Mouse (Mus musculus) heart, adult 2 months (tissue): ENCODE results near the gene Gpr107. TPM values are rescaled to one million over a fixed set of nuclear protein-coding genes. Genes with fewer than 3 reads are reported as not detected.
"Not testable (repeated sequence)": the region's sequence is repeated elsewhere in the genome, so short reads cannot be mapped to it uniquely, and the experiment has no call there.

ENCODE experiments used
- DNase-seq, 2 experiments: peaks; one replicate each; pipeline ENCODE4 v3.0.0; 2021
- H3K27ac ChIP-seq: fragments of 200-600 bp; 2 replicates; pipeline ENCODE4 v1.8.1; 2022
- H3K27me3 ChIP-seq: fragments of 200-500 bp; 2 replicates; pipeline ENCODE4 v1.6.1; 2012; ENCODE audit warnings: mild to moderate bottlenecking, low read length, inconsistent platforms, mixed read lengths; ENCODE audit not compliant: control insufficient read depth, insufficient read depth
- H3K36me3 ChIP-seq: fragments of 200-500 bp; 2 replicates; pipeline ENCODE4 v1.6.1; 2012; ENCODE audit warnings: low read length, inconsistent platforms; ENCODE audit not compliant: control insufficient read depth, insufficient read depth
- H3K4me1 ChIP-seq: fragments of 200-500 bp; 2 replicates; pipeline ENCODE4 v1.6.1; 2011; ENCODE audit warnings: low read length; ENCODE audit not compliant: control insufficient read depth, insufficient read depth
- H3K4me3 ChIP-seq: fragments of 200-600 bp; 2 replicates; pipeline ENCODE4 v1.8.1; 2022
- H3K79me2 ChIP-seq: fragments of 200-500 bp; replicated peaks from 2 replicates; pipeline ENCODE4 v1.6.1; 2012; ENCODE audit warnings: mild to moderate bottlenecking, inconsistent platforms, low read length, moderate library complexity, mixed read lengths; ENCODE audit not compliant: control insufficient read depth, insufficient read depth
- H3K9ac ChIP-seq: fragments of 200-500 bp; 2 replicates; pipeline ENCODE4 v1.6.1; 2012; ENCODE audit warnings: low read depth, mild to moderate bottlenecking, control low read depth, inconsistent platforms, low read length, mixed read lengths
- CTCF ChIP-seq: fragments of 200-600 bp; IDR thresholded peaks from 2 replicates; pipeline ENCODE4 v1.8.1; 2022; ENCODE audit warnings: antibody characterized with exemption, mild to moderate bottlenecking, moderate library complexity
- EP300 ChIP-seq: fragments of 200-500 bp; IDR thresholded peaks from 2 replicates; pipeline ENCODE4 v1.6.1; 2011; ENCODE audit warnings: low read depth, low read length, control low read depth; ENCODE audit not compliant: insufficient read depth
- POLR2A ChIP-seq: fragments of 200-500 bp; IDR thresholded peaks from 2 replicates; pipeline ENCODE4 v1.6.1; 2011; ENCODE audit warnings: mild to moderate bottlenecking, low read depth, low read length, control low read depth; ENCODE audit not compliant: insufficient read depth
- WGBS: fragments of 180-500 bp; shearing (Covaris S2); methylation state at CpG from one replicate; pipeline ENCODE4 v1.1.7; 2018; 5-methylcytosine and 5-hydroxymethylcytosine counted together
- intact Hi-C: fragments of 180-260 bp; cut with DNase I; formaldehyde crosslinking; loops from one replicate; pipeline ENCODE4 v1.15.1; 2025
- polyA plus RNA-seq: library from polyadenylated mRNA; depleted of rRNA; stranded (reverse); fragments of >200 nt; gene quantifications from 2 replicates; pipeline ENCODE4 v1.2.3, GENCODE M21; 2012
- total RNA-seq, 2 experiments: library from RNA; stranded (reverse); gene quantifications; 2 replicates each; pipeline ENCODE4 v1.2.3; 2021

Gpr107 gene
- total and polyA plus RNA-seq, 3 experiments = 16.0 to 30.9 (median 29.0) TPM

- intact Hi-C loops = no loop called here
Observed at GRCm38 (mm10) chr2:31172001-31172400, 19.9 kb downstream of the Gpr107 start.

GRCm38 (mm10) chr2:31172536-31172935 lies 20.4 kb downstream of the Gpr107 start:
- WGBS = 92% methylated on average over 5 of the region's 5 CpGs
- Histone ChIP-seq H3K4me1 (peaks cover 10% of the 10 kb centered on the region), H3K4me3 (no peak overlapping the region), H3K27ac (no peak overlapping the region), H3K27me3 (no peaks in the 10 kb centered on the region), H3K79me2 (no peaks in the 10 kb centered on the region), H3K36me3 (peaks cover 9% of the 10 kb centered on the region; the same call in 1 of the 2 replicates), H3K9ac (no peak overlapping the region)
- TF ChIP-seq EP300 (no peak), CTCF (peak; percentile 51)
- no peak for DNase-seq
- intact Hi-C loops = no loop called here

More at GRCm38 (mm10) chr2:31172001-31172400, 19.9 kb downstream of the Gpr107 start:
- WGBS = 41% methylated on average over 5 of the region's 5 CpGs
- TF ChIP-seq POLR2A = no peak
- no peak for TF ChIP-seq CTCF
- TF ChIP-seq EP300 = no peak
- Histone ChIP-seq H3K79me2 (no peaks in the 10 kb centered on the region), H3K27me3 (no peaks in the 10 kb centered on the region), H3K27ac (peak overlapping the region; percentile 54), H3K4me1 (peaks cover 10% of the 10 kb centered on the region), H3K9ac (no peak overlapping the region), H3K4me3 (no peak overlapping the region), H3K36me3 (peaks cover 9% of the 10 kb centered on the region; the same call in 1 of the 2 replicates)
- peak; percentile 29 to 61 for DNase-seq

- H3K4me1 ChIP-seq = peaks cover 10% of the 10 kb centered on the region
- WGBS = 71% methylated on average over 4 of the region's 4 CpGs
- intact Hi-C loops = no loop called here
- no peak overlapping the region for H3K27ac ChIP-seq
- H3K79me2 ChIP-seq = no peaks in the 10 kb centered on the region
- H3K36me3 ChIP-seq = peaks cover 9% of the 10 kb centered on the region; the same call in 1 of the 2 replicates
- no peaks in the 10 kb centered on the region for H3K27me3 ChIP-seq
- DNase-seq = no peak
- no peak overlapping the region for H3K9ac ChIP-seq
- TF ChIP-seq CTCF (peak; percentile 52), POLR2A (no peak), EP300 (no peak)
- H3K4me3 ChIP-seq = no peak overlapping the region
Observed at GRCm38 (mm10) chr2:31173290-31173689, 21.2 kb downstream of the Gpr107 start.

GRCm38 (mm10) chr2:31178593-31178992 lies 26.5 kb downstream of the Gpr107 start:
- intact Hi-C loops, H3K4me3 ChIP-seq, H3K27me3 ChIP-seq, H3K36me3 ChIP-seq, DNase-seq, H3K79me2 ChIP-seq, H3K4me1 ChIP-seq, H3K9ac ChIP-seq, H3K27ac ChIP-seq: not testable (repeated sequence)
- TF ChIP-seq CTCF = peak; percentile 71
- 76% methylated on average over 6 of the region's 6 CpGs for WGBS

DNA sequence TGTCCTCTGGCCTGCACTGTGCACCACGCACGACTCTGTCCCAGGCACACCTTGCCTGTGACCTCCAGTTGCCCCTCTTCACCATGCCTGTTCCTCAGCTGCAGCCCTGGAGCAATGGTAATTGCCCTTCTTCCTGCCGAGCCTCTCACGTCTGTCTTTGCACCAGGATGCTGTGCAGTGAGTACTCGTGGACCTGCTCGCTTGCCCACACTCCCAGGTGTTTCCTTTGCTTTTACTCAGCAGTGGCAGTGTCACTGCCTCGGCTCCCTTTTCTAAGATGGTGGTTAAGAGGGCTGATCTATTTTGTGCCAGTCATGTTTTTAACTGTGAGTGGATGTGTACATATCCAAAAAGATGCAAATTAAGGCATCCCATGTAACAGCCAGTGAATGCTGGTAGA lies 27.4 kb downstream of the Gpr107 start:
- H3K4me1 ChIP-seq = peaks cover 1% of the 10 kb centered on the region; the same call in 1 of the 2 replicates
- intact Hi-C loops = no loop called here
- no peaks in the 10 kb centered on the region for H3K36me3 ChIP-seq
- no peak overlapping the region for H3K4me3 ChIP-seq
- no peak overlapping the region for H3K9ac ChIP-seq
- TF ChIP-seq CTCF = no peak
- no peak for TF ChIP-seq POLR2A
- TF ChIP-seq EP300 = no peak
- no peak overlapping the region for H3K27ac ChIP-seq
- DNase-seq = no peak
- H3K27me3 ChIP-seq = no peaks in the 10 kb centered on the region
- 60% methylated on average over 7 of the region's 7 CpGs for WGBS
- no peaks in the 10 kb centered on the region for H3K79me2 ChIP-seq

GRCm38 (mm10) chr2:31180081-31180551 lies 28.0 kb downstream of the Gpr107 start:
- Histone ChIP-seq H3K4me1 (peaks cover 1% of the 10 kb centered on the region; the same call in 1 of the 2 replicates), H3K27me3 (no peaks in the 10 kb centered on the region), H3K27ac (no peak overlapping the region), H3K79me2 (no peaks in the 10 kb centered on the region), H3K9ac (no peak overlapping the region), H3K4me3 (no peak overlapping the region), H3K36me3 (no peaks in the 10 kb centered on the region)
- TF ChIP-seq EP300 (no peak), POLR2A (no peak)
- DNase-seq = no peak
- intact Hi-C loops = no loop called here
- 41% methylated on average over 7 of the region's 7 CpGs for WGBS
